Mouse (Mus musculus) lung, postnatal 0 days (tissue): ENCODE results near the gene Gm1673.

ENCODE experiments used
- CTCF ChIP-seq: IDR thresholded peaks from 2 replicates; pipeline ENCODE4 v1.5.1; 2016; ENCODE audit warnings: antibody characterized with exemption, mild to moderate bottlenecking
- EP300 ChIP-seq: IDR thresholded peaks from 2 replicates; pipeline ENCODE4 v1.6.1; 2016; ENCODE audit warnings: antibody characterized with exemption, mild to moderate bottlenecking, control low read depth

- TF ChIP-seq CTCF: no peak
- no peak for TF ChIP-seq EP300
Measured at GRCm38 (mm10) chr5:34006832-34007231, 23.6 kb downstream of the Gm1673 start.
